Mouse (Mus musculus) T-cell, adult 2 months (primary cell): ENCODE data around the gene Zfyve19.
A peak's percentile ranks its signal among the peaks of the same experiment; 100 is the strongest.

ENCODE experiments used
- DNase-seq: peaks from one replicate; pipeline ENCODE4 v3.0.0; 2022; ENCODE audit warnings: low spot score

The Zfyve19 gene

DNA sequence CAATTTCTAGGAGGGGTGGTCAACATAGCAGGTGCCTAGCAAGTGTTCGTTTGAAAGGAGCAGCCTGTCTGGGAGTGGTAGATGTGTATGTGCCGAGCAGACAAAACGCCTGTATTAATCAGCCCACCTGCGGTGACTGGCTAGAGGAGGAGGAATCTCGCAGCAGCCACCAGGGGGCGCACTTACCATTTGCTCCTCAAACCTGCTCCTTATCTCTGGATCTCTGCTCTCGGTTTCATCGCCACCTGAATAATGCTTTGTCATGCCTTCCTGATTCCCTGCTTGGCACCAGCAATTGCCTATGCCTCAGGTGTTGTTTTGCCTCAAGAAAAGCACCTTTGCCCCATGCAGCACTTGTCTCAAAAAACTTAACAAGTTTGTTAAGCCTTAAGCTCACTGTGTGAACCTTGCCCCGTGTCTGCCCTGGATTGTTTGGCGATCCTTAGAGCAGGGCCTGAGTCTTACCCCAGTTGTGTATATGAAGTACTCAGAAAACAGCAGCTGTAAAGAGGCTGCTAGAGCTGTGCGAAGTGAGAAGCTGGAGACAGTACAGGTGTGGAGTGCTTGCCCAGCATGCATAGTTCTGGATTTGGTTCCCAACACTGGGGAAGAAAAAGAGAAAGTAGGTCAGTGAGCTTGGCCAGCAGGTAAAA is 42.5 kb downstream of the Zfyve19 start:
- DNase-seq, result peak; percentile 81

DNA sequence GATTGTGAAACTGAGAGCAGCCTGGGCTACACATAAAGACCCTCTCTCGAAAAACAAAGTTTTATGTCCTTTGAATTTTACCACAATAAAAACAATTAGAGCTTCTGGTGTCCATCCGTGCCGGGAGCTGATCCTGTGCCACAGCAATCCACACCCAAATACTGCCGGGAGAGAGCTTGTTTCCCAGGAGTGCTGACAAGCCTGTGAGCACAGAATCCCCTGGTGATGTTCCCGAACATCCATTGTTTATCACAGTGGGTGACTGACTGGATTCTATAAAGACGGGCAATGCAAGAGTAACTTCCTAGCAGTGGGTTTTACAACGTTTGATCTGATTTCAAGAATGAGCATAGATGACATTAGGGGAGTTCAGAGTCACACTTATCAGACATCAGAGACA is 46.6 kb downstream of the Zfyve19 start:
- no peak for DNase-seq

DNA sequence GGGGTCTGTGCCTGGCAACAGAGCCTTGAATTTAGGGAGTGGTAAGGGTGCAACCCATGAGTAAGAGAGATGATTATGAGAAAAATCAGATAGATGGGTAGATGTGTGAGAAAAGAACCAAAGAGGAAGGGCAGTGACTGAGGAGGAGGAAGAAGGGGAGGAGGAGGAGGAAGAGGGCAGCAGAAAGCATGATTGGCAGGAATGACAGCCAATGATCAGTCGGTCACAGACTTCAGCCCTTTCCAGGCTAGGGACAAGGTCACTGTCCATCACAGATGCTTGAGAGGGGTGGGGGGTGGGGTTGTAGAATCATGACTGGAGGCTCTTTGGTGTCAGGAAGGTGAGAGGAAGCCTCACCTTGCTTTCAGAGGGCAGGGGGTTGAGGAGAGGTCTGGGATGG is 52.1 kb downstream of the Zfyve19 start:
- no peak for DNase-seq

DNA sequence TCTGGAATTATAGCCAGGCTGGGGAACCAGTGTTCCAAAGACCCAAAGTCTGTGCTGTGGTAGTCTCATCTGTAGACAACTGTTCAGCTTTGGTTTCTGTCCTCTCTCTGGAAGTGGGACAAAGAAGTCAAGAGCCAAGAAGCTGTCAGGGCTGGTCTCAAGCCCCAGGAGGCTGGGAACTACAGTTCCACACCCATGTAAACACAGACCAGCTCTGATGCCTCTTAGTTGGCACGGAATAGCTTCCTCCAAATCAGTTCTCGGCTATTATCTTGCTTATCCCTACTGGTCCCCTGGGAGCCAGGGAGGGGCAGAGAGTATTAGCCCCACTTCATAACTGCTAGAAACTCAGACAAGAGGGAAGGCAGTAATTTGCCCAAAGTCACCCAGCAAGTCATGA is 52.9 kb downstream of the Zfyve19 start:
- DNase-seq, result no peak

DNA sequence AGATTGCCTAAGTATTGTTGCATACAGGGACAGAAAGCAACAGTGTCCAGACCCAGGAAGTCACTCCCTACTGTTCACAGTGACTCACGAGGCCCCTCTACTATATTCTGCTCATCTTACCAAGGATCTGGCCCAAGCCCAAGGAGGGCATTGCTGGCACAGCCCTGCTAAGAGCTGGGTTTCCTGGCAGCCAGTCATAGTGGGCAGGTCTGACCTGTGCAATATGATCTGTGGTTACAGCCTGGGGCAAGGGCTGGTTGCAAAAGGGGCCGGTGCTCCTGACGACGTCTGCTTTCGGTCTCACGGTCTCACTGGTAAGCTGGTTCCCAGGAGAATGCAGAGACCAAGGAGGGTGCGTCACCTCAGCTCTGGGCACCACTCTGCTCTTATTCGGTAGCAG is 54.6 kb downstream of the Zfyve19 start:
- DNase-seq, result no peak

DNA sequence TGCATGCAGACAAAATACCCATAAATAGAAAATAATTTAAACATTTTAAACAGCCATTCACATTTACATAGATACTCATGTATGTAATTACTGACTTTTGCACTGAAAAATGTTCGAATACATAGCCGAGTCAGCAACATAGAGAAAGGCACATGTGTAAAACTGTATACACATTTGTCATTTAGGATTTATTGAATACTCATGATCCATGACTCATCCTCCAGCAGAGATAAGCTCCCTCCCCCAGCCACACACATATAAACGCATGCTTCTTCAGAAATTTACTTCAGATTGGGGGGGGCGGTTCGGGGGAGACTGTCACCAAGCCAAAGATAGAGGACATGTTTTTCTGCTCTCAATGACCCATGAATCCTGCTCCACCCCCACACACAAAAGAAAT is 55.4 kb downstream of the Zfyve19 start:
- DNase-seq, result no peak
